Mouse (Mus musculus) cortical plate, adult 2 months (tissue): ENCODE data around the gene Ces2a.

ENCODE experiments used
- CTCF ChIP-seq: fragments of 200-500 bp; IDR thresholded peaks from 2 replicates; pipeline ENCODE4 v1.5.1; 2011; ENCODE audit warnings: mild to moderate bottlenecking, control low read depth, low read length; ENCODE audit not compliant: insufficient read depth; ENCODE audit errors: extremely low read depth
- POLR2A ChIP-seq: fragments of 200-500 bp; IDR thresholded peaks from 2 replicates; pipeline ENCODE4 v1.6.1; 2011; ENCODE audit warnings: mild to moderate bottlenecking, low read length, control low read depth; ENCODE audit not compliant: insufficient read depth; ENCODE audit errors: extremely low read depth

DNA sequence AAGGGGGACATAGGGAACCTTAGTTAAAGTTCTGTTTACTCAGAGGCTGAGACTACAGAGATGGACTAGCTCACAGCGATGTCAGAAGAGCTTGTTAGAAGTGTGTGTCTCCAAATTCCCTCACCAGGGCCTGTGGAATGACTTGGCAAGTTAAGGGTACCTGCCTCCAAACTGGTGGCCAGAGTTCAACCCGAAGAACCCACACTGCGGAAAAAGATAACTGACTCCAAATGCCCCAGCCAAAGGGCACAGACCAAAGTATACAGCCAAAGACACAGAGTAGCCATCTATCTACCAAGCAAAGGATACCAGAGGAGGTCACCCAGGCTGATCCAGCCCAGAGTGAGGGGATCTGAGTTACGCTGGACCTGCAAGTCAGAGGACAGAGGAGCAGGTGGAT is 2.4 kb upstream of the Ces2a start:
- no peak for TF ChIP-seq POLR2A
- no peak for TF ChIP-seq CTCF
